Mouse (Mus musculus) Muller cell, postnatal 12 days (primary cell): ENCODE results near the gene Glrb.

Experiments
- DNase-seq: peaks from one replicate; pipeline ENCODE4 v3.0.0-alpha.2; 2015; ENCODE audit errors: inconsistent ontology term

The Glrb gene

DNA sequence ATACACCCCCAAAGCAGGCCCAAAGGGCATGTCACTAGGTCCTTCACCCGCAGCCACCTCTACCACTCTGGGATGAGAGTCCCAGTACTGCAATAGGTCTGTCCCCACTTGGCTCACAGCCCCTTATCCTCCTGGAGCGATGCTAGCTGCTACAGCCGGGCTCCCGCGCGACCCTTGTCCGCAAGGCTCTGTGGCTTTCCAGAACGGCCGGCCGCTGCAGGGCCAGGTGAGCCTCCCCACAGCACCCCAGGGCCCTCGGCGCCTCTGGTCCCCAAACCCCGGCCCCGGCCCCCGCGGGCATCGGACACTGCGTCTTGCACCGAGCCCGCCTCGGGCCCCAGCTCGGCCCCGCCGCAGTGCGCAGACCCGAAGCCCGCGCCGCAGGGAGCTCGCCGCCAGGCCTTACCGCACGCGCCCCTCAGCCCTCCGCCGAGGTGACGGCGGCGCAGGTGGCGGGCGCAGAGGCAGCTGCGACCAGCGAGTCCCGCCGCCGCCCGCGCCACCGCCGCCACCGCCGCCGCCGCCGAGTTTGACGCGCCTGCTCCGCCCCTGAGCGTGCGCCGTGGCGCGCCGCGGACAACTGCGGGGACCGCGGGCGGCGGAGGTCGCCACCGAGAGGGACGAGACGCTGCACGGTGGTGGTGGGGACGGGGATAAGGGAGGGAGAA is at the start of gene Glrb:
TSS of gene Glrb (minus strand) at position 550 of the 668 bp plus-strand sequence.
- peak; percentile 73 for DNase-seq

DNA sequence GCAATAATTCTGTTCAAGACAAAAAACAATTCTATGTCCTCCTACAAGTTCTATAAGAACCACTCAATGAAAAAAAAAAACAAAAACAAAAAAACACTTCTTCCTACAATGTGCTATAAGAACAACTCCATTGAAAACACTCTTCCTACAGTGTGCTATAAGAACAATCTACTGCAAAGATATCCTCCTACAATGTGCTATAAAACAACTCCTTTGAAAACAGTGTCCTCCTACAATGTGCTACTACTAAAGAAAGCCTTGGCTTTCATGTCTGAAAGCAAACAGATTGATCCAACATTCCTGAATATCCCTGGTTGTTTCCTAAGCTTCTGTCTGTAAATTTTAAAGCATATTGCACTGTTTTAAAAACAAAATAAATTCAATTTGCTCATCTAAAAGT is 46.5 kb upstream of the Glrb start:
- no peak for DNase-seq

GRCm38 (mm10) chr3:80958591-80958990 is 45.1 kb upstream of the Glrb start:
- DNase-seq = peak; percentile 57

- peak; percentile 41 for DNase-seq
These were observed 372 bp upstream of the Glrb start for GRCm38 (mm10) chr3:80913779-80914284.

DNA sequence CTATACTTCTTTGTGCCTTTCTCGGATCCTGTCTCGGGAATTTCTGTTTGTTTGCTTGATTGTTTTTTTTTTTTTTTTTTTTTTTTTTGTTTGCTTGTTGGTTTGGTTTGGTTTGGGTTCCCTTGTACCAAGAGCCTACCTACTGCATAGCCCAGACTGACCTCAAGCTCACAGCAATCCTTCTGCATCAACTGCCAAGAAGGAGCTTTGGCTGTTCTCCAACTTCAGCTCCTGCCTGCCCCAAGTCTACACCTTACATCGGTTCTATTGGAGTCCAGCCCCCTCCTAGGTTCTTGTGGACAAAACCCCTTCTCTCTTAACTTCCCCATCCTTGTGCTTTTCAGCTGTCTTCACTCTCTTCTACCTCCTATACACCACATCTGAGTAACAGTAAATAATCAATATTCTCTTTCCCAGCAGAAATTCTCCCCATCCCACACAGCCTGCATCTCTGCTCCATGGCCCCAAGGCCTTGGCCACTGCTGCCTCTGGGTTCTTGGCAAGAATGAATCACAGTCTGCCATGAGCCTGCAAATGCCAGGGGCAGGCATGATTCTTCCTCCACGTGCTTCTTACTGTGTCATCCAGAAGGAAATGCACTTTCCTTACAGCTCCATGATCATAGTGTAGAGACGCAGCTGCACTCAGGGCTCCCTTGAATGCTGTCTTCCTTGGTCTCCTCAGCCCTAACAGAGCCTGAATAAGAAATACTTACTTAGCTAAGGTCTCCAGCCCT is 18.5 kb downstream of the Glrb start:
- peak; percentile 43 for DNase-seq

DNA sequence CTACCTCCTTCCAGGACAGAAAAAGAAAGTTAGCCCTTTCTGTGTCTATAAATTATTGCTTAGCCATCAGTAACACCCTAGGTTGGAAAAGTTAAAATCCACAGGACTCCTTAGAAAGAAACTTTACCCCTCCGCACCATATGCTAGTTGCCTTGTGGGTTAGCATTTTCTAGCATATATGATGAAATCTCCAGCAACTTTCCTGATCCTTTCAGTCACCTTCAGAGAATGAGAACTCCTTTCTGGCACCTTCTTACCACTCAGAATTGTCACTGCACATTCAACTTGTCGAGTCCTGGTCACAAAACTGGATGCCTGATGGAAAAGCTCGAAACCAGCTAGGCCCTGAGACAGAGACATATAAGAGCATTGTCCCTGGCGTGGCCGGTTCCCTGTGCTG is 19.1 kb downstream of the Glrb start:
- DNase-seq = no peak

- peak; percentile 31 for DNase-seq
These were observed 20.3 kb downstream of the Glrb start for GRCm38 (mm10) chr3:80893055-80893690.

GRCm38 (mm10) chr3:80891087-80891486 is 22.4 kb downstream of the Glrb start:
- DNase-seq = peak; percentile 51

- no peak for DNase-seq
These were observed 28.3 kb downstream of the Glrb start for GRCm38 (mm10) chr3:80885174-80885573.

DNA sequence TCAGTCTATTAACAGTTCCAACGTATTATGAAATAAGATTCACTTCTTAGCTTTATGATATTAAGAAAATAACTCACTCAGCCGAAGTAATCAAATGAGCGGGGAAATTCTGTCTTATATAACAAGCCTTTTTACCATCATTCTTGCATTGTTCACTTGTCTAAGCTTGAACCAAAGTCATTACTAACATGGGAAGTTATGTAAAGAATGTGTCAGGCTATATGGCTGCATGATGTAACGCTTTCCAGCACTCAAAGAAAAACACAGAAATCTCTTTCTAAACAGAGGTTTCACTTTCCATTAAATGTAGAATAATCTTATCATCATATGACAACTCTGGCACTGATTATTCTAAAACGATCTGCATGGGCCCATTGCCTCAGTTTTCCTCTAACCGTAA is 29.9 kb downstream of the Glrb start:
- peak; percentile 43 for DNase-seq

DNA sequence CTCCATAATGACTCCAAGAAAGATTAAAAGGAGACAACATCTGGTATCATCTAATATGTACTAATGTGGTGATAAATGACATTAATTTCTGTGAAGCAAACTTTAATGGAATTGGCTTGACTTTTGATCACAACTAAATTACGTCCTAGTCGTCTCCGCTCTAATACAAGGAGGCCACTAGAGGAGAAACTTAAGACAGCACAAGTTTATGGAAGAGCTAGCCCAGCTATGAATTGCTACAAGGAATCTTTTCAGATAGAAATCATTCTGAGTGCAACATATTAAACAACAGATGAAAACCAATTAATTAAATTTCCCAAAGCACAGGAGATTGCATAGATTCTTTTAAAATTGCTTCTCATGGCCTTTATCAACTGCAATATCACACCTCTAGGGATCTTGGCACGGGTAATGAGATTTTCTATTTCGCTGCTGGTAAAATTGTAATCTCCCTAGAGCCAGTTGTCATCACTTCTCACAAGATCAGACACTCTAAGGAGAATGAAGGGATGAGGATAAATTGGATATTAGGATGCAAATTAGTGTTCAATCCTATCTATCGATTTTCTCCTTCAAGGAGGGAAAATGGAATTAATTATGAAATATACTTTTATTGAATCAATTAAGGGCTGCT is 32.7 kb downstream of the Glrb start:
- DNase-seq = no peak

- DNase-seq = no peak
These were observed 34.9 kb downstream of the Glrb start for GRCm38 (mm10) chr3:80878571-80878970.

DNA sequence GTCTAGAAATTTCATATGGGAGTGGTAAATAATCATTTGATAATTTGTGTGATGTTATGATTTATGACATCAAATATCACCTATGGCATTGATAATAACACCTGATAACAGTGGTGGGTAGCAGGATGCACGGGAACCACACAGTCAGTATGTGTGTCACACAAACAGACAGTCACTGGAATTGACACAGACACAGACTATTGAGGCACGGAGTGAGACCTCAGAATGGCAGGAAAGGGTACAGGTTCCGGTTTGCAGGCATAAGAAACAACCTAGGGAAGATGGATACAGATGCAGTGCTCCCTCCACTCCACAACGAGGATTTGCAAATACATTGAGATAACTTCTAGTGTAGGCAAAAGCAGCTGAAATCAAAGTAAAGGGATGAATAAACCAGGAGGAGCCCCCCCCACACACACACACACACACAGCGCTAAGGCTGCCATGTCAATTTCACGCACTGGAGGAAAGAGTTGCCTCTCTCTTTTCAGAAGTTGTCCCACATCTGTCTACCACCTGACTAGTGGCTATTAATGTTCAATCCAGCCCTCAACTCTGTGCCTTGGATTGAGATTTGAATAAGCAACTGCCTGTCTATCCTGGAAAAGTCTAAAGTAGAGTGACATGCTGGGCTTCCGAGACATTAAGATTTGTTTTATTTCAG is 38.6 kb downstream of the Glrb start:
- DNase-seq = no peak

DNA sequence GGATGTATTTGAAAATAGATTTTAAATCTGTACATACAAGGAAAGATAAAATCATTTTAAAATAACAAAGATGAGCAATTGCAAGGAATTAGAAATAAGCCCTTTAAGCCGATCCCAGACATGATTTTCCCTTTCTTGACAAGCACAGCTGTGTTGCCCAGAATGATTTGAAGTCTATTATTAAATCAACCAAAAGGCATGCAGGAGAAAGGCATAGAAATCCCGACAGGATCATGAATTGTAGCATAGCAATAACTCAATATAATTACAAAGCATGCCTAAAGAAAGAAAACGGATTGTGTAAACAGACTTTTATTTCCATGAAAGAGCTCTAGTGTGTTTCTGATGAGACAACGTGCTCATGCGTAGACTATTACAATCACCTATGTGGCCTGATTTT is 39.4 kb downstream of the Glrb start:
- no peak for DNase-seq

DNA sequence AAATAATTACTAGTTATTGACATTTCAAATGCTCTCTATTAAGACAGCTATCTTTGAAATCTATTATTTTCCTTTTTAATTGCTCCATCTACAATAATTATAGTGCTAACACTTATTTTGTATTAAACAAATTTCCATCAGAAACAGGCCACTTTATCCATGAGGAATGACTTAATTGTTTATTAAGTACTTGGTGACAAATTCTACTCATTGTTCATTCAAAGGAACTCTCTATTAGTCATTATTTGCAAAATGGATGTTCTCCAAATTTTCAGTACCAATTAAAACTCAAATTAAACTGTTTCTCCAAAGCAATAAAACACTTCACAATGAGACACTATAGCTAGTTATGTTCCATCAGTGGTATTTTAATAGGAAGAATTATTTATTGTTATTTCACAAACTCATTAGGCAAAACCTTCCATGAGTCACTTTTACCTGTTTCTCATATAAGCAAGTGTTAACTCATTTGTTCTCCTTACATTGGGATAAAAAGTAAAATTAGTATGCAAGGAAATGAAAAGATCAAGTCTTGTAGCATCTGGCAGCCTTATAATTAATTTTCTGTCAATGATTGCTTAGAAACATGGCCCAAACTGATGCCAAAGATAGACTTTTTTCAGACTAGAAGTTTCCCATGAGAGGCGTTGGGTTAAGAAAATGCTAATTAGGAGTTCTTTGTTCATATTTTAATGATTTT is 41.8 kb downstream of the Glrb start:
- DNase-seq = peak; percentile 88

GRCm38 (mm10) chr3:80867328-80867727 is 46.1 kb downstream of the Glrb start:
- DNase-seq = no peak

DNA sequence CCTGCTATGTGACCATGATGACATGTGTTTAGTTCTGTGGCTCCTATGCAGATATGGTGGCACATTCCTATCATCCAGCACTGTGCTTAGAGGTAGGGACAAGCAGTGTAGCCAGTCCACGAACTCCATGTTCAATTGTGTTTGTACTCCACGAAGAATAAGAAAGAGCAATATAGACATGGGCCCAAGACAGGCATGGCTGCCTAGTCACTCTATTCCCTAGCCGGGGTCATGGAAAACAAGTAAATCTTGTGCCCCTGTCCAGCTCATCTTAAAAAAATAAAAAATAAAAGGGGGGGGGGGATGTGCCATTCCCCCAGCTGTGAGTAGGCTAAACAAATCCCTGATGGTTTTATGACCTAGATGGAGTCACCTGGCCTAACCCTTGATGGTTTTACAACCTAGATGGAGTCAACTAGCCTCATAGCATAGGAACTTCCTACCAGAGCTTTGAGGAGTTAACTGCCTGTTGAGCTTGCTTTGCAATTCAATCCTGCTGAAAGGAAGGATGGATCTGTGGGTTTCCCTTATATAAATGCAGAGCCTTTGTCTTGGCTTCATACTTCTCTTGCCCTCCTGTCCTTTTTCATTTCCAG is 60.5 kb downstream of the Glrb start:
- DNase-seq = no peak

- no peak for DNase-seq
These were observed 62.5 kb downstream of the Glrb start for GRCm38 (mm10) chr3:80850947-80851346.

GRCm38 (mm10) chr3:80845634-80846033 is 67.8 kb downstream of the Glrb start:
- DNase-seq = peak; percentile 17

DNA sequence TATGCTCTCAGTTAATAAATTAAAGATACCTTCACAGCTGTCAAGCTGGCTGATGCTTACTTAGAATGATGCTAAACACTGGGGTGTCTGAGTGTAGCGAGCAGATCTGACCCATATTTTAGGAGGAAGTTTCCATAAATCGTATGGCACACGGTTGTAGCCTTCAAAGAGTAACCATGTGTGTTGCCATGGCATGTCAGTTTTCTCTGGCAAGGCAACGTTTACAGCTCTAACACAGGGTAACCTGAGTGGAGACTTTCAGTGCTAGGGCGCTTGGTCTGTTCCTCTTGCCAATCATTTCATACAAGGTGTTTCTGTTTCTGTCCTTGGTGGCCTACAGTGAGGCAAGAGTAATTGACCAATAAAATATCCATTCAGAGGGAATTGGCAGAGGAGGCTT is 73.6 kb downstream of the Glrb start:
- DNase-seq = no peak

GRCm38 (mm10) chr3:80837583-80837982 is 75.9 kb downstream of the Glrb start:
- DNase-seq = no peak
